Mouse (Mus musculus): ENCODE data around the gene Lin28b.

GRCm38 (mm10) chr10:45471321-45471720 lies 14.9 kb downstream of the Lin28b start:
- TF ChIP-seq POLR2A (IDR thresholded peaks at IDR 0.05; ENCODE audit: borderline replicate concordance, extremely low read depth, insufficient read depth, insufficient read length, poor library complexity, severe bottlenecking) (no peak), CTCF (IDR thresholded peaks at IDR 0.05; ENCODE audit: borderline replicate concordance, extremely low read depth, insufficient read depth, insufficient read length) (no peak)
